Mouse (Mus musculus): ENCODE data around the gene Hmmr.

Hmmr gene

GRCm38 (mm10) chr11:40694311-40695087, 38.7 kb downstream of the Hmmr start:
- peak; percentile 61 for DNase-seq (ENCODE audit: low spot score)

- DNase-seq (ENCODE audit: low spot score) = peak; percentile 71
Measured at GRCm38 (mm10) chr11:40693366-40693951, 39.8 kb downstream of the Hmmr start.

GRCm38 (mm10) chr11:40692511-40693365, 40.5 kb downstream of the Hmmr start:
- peak; percentile 95 for DNase-seq (ENCODE audit: low spot score)

- no peak for DNase-seq (ENCODE audit: low spot score)
Measured at GRCm38 (mm10) chr11:40692101-40692509, 41.1 kb downstream of the Hmmr start.

GRCm38 (mm10) chr11:40690444-40691127, 42.6 kb downstream of the Hmmr start:
- no peak for DNase-seq (ENCODE audit: low spot score)

GRCm38 (mm10) chr11:40683295-40683694, 49.9 kb downstream of the Hmmr start:
- DNase-seq (ENCODE audit: low spot score) = no peak

GRCm38 (mm10) chr11:40682456-40682855, 50.8 kb downstream of the Hmmr start:
- DNase-seq (ENCODE audit: low spot score) = no peak

GRCm38 (mm10) chr11:40677169-40677568, 56.1 kb downstream of the Hmmr start:
- DNase-seq (ENCODE audit: low spot score) = no peak

- DNase-seq (ENCODE audit: low spot score) = no peak
Measured at GRCm38 (mm10) chr11:40675014-40675730, 58.0 kb downstream of the Hmmr start.

All from urinary bladder, postnatal 14 days (tissue).